Mouse (Mus musculus): ENCODE results near the gene Cdk18.

The Cdk18 gene

GRCm38 (mm10) chr1:132067261-132068255 is 71.9 kb downstream of the Cdk18 start, which contains the start of gene Mfsd4a:
Gene Mfsd4a, minus strand, starts transcription at chr1:132068062.
- intact Hi-C loops (cut with DNase I), result no loop called here

DNA sequence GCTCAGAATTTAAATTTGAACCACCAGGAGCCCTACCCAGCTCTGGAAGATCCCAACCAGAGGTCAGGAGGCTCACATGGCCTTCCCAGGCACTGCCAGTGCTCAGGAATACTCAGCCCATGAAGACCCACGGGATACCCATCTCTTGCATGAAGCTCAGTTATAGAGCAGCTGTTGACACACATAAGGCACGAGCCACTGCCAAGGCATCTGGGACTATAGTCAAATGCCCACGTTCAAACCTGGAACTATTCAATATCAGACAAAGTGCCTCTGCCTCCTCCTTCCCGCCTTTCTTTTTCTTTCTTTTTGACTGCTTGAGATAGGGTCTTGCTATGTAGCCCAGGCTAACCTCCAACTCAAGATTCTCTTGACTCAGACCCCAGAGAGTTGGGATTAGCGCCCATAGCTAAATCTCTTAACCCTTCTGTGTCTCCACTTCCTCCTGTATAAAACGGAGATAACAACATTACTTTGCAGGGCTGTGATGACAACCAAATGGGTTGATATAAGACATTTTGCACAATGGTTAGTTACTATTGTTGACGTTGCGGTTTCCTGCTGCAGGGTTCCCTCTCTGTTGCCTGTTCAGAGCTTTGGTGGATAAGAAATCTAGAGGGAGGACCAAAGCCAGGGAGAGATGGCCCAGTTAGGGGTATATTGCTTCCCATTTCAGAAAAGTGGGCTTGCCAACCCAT is 73.9 kb downstream of the Cdk18 start:
- intact Hi-C loops (cut with DNase I), result no loop called here

GRCm38 (mm10) chr1:132065001-132065400 is 74.5 kb downstream of the Cdk18 start:
- intact Hi-C loops (cut with DNase I), result no loop called here

- intact Hi-C loops (cut with DNase I), result no loop called here
Observed at GRCm38 (mm10) chr1:132063096-132063495, 76.4 kb downstream of the Cdk18 start.
